Mouse (Mus musculus): Measurements from ENCODE around the gene Car9.

GRCm38 (mm10) chr4:43503041-43503440 lies 3.7 kb upstream of the Car9 start:
- TF ChIP-seq CTCF (IDR thresholded peaks at IDR 0.05; ENCODE audit: low read depth): no peak
- no peak for TF ChIP-seq EP300 (IDR thresholded peaks at IDR 0.05; ENCODE audit: low read depth)

Data from liver, postnatal 0 days (tissue).